Mouse (Mus musculus): ENCODE measurements around the gene Ndc80. TPM values are rescaled to one million over a fixed set of nuclear protein-coding genes. Genes with fewer than 3 reads are reported as not detected.

The Ndc80 gene
- polyA plus RNA-seq, 1 experiment from 2014 or later = 42.9 TPM

DNA sequence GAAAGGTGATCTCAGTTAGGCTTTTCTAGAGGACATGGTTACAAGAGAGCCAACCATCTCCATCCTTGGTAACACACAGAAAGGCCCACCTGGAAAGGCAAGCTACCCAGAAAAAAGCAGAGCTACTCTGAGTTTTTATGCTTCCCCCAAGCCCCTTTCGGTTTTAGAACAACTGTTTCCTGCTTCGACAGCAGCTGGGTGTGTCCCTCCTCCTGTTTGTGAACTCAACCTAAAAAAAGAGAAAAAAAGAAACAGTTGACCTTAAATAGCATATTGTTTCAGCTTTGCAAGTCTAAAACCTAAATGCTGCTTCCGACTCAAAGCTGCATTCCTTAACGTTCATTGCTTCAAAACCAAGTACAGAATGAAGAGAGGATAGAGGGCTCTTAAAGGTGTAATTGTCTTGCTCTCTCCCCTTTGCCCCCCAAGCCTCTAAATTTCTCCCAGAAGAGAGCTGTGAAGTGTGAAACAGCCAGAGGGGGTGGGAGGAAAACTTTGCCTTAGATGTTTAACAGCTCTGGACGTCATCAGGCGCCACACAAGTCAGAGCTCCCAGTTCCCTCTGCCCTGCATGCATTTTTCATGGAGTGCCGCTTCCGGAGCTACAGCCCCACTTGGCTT lies 40.3 kb downstream of the Ndc80 start:
- Histone ChIP-seq H3K4me1 (ENCODE audit: control insufficient read depth, insufficient read depth, low read length) (peaks cover 8% of the 10 kb centered on the region; the same call in 1 of the 2 replicates), H3K9ac (replicated peaks; ENCODE audit: low read depth, low read length) (no peak overlapping the region), H3K4me3 (ENCODE audit: low read depth, low read length) (no peak overlapping the region), H3K36me3 (ENCODE audit: control insufficient read depth, insufficient read depth, low read length) (no peaks in the 10 kb centered on the region), H3K27ac (ENCODE audit: low read length) (peak overlapping the region; percentile 39; the same call in 1 of the 2 replicates), H3K4me2 (replicated peaks; ENCODE audit: low read depth, low read length) (peak overlapping the region; percentile 22; the same call in 1 of the 2 replicates), H3K27me3 (ENCODE audit: control insufficient read depth, insufficient read depth, low read length) (no peaks in the 10 kb centered on the region), H3K9me3 (ENCODE audit: control insufficient read depth, low read depth, low read length) (no peaks in the 10 kb centered on the region)
- no peak for ATAC-seq (ENCODE audit: insufficient number of reproducible peaks, insufficient read depth, low FRiP score, low read depth)
- WGBS = 31% methylated on average over 8 of the region's 8 CpGs

DNA sequence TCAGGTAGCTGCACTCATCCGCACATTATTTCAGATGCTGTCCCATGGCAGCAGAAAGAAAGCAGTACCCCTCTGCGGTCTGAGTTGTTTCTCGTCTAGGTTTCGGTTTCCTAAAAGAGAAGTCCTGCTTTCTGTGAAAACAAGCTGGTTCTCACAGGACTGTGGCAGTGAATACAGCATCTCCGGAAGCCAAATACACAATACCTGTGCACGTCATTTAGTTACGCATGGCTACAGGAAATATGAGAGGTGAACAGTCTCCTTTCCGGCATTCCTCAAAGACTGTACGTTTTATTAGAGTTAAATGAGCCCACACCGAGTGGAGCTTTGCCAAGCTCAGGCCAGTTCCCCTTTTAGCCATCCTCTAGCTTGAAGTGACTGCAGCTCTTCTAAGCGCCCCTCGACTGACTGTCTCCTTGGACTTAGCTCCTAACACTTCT lies 40.8 kb downstream of the Ndc80 start:
- peaks cover 8% of the 10 kb centered on the region; the same call in 1 of the 2 replicates for H3K4me1 ChIP-seq (ENCODE audit: control insufficient read depth, insufficient read depth, low read length)
- H3K27ac ChIP-seq (ENCODE audit: low read length) = peak overlapping the region; percentile 39; the same call in 1 of the 2 replicates
- H3K36me3 ChIP-seq (ENCODE audit: control insufficient read depth, insufficient read depth, low read length) = no peaks in the 10 kb centered on the region
- H3K4me3 ChIP-seq (ENCODE audit: low read depth, low read length) = no peak overlapping the region
- ATAC-seq (ENCODE audit: insufficient number of reproducible peaks, insufficient read depth, low FRiP score, low read depth) = no peak
- H3K9ac ChIP-seq (replicated peaks; ENCODE audit: low read depth, low read length) = no peak overlapping the region
- H3K4me2 ChIP-seq (replicated peaks; ENCODE audit: low read depth, low read length) = no peak overlapping the region
- no peaks in the 10 kb centered on the region for H3K9me3 ChIP-seq (ENCODE audit: control insufficient read depth, low read depth, low read length)
- WGBS = 57% methylated on average over 12 of the region's 12 CpGs
- H3K27me3 ChIP-seq (ENCODE audit: control insufficient read depth, insufficient read depth, low read length) = no peaks in the 10 kb centered on the region

DNA sequence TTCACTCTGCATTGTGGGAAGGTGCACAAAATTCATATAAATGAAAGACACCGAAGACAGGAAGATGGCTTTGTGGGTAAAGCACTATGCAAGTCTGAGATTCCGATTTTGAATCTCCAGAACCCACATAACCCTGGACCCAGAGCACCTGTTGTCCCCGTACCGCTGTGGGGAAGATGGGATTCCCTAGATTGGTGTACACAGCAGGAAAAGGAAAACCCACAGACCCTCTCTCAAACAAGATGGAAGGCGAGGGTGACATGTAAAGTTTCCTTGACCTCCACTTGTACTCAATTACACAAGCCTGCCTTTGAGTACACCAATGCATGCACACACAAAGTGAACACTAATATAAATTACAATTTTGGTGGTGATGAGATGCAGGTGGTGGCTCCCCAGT lies 41.9 kb downstream of the Ndc80 start:
- no peak overlapping the region for H3K4me2 ChIP-seq (replicated peaks; ENCODE audit: low read depth, low read length)
- H3K4me3 ChIP-seq (ENCODE audit: low read depth, low read length) = no peak overlapping the region
- H3K9me3 ChIP-seq (ENCODE audit: control insufficient read depth, low read depth, low read length) = no peaks in the 10 kb centered on the region
- no peaks in the 10 kb centered on the region for H3K27me3 ChIP-seq (ENCODE audit: control insufficient read depth, insufficient read depth, low read length)
- H3K9ac ChIP-seq (replicated peaks; ENCODE audit: low read depth, low read length) = no peak overlapping the region
- H3K36me3 ChIP-seq (ENCODE audit: control insufficient read depth, insufficient read depth, low read length) = no peaks in the 10 kb centered on the region
- no peak for ATAC-seq (ENCODE audit: insufficient number of reproducible peaks, insufficient read depth, low FRiP score, low read depth)
- peaks cover 8% of the 10 kb centered on the region; the same call in 1 of the 2 replicates for H3K4me1 ChIP-seq (ENCODE audit: control insufficient read depth, insufficient read depth, low read length)
- 93% methylated on average over 5 of the region's 5 CpGs for WGBS
- no peak overlapping the region for H3K27ac ChIP-seq (ENCODE audit: low read length)

DNA sequence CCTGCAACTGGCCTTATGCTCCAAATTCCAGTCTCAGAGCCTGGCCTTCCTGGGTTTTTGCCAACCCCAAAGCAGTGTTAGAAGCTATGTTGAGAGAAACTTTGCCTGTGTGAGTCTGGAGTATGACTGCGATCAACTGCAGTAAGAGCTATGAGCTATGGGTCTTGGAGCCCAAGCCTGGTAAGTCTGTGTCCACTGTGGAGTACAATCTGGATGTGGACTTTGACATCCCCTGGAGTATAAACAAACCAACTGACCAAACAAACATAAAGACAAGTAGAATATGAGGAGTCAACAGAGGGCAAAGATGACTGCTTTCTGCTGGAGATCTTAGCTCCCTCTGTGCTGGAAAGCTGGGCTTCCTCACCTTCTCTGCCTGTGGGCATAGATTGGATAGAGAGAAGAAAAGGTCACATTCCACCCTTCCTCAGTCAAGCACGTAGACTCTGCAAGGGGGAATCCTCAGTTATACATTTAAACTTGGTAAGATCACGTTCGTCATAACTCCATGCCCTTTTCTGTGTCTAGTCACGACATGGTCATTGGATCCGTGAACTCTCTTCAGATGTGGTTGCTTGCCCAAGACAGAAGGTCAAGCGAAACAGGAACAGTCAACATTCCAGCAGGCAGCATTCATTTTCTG lies 43.1 kb downstream of the Ndc80 start:
- WGBS = 86% methylated on average over 7 of the region's 7 CpGs
- ATAC-seq (ENCODE audit: insufficient number of reproducible peaks, insufficient read depth, low FRiP score, low read depth) = no peak
- Histone ChIP-seq H3K27ac (ENCODE audit: low read length) (no peak overlapping the region), H3K4me2 (replicated peaks; ENCODE audit: low read depth, low read length) (no peak overlapping the region), H3K4me3 (ENCODE audit: low read depth, low read length) (no peak overlapping the region), H3K36me3 (ENCODE audit: control insufficient read depth, insufficient read depth, low read length) (no peaks in the 10 kb centered on the region), H3K27me3 (ENCODE audit: control insufficient read depth, insufficient read depth, low read length) (no peaks in the 10 kb centered on the region), H3K4me1 (ENCODE audit: control insufficient read depth, insufficient read depth, low read length) (peaks cover 8% of the 10 kb centered on the region; the same call in 1 of the 2 replicates), H3K9ac (replicated peaks; ENCODE audit: low read depth, low read length) (no peak overlapping the region), H3K9me3 (ENCODE audit: control insufficient read depth, low read depth, low read length) (no peaks in the 10 kb centered on the region)

DNA sequence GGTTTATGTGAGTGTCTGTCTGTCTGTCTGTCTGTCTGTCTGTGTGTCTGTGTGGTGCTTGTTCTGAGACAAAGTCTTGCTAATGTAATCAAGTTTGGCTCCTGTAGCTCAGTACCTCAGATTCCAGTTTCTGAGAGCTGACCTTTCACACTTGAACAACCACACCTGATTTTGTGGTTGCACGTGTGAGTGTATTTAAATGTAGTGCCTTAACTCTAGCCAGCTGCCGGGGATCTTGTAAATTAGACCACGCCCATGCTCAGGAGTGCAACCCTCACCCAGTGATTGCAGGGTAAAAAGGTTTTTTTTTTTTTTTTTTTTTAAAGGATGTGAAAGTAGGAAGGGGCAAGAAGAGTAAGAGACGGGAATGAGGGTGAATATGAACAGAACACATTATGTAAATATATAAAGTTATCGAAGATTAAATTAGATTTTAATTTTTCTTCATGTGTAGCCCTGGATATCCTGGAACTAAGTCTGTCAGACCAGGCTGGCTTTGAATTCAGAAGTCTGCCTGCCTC lies 47.2 kb downstream of the Ndc80 start:
- ATAC-seq (ENCODE audit: insufficient number of reproducible peaks, insufficient read depth, low FRiP score, low read depth) = no peak
- Histone ChIP-seq H3K9me3 (ENCODE audit: control insufficient read depth, low read depth, low read length) (no peaks in the 10 kb centered on the region), H3K27ac (ENCODE audit: low read length) (no peak overlapping the region), H3K36me3 (ENCODE audit: control insufficient read depth, insufficient read depth, low read length) (no peaks in the 10 kb centered on the region), H3K4me2 (replicated peaks; ENCODE audit: low read depth, low read length) (no peak overlapping the region), H3K27me3 (ENCODE audit: control insufficient read depth, insufficient read depth, low read length) (no peaks in the 10 kb centered on the region), H3K4me1 (ENCODE audit: control insufficient read depth, insufficient read depth, low read length) (peaks cover 3% of the 10 kb centered on the region; the same call in 1 of the 2 replicates), H3K9ac (replicated peaks; ENCODE audit: low read depth, low read length) (no peak overlapping the region), H3K4me3 (ENCODE audit: low read depth, low read length) (no peak overlapping the region)
- WGBS = 52% methylated on average over 5 of the region's 5 CpGs

DNA sequence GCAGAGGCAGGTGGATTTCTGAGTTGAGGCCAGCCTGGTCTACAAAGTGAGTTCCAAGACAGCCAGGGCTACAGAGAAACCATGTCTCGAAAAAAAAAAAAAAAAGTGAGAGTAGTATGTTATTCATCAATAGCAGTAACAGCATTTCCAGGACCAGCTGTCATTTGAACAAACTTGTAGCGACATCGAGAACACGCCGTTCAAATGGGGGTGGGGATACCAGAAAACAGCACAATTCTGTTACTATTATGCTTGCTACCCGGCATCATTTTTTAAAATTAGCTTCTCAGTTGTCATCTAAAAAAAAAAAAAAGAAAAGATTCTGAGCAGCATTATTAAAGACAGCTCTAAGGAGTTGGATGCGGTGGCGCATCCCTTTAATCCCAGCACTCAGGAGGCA lies 49.2 kb downstream of the Ndc80 start:
- Histone ChIP-seq H3K27me3 (ENCODE audit: control insufficient read depth, insufficient read depth, low read length) (no peaks in the 10 kb centered on the region), H3K9ac (replicated peaks; ENCODE audit: low read depth, low read length) (no peak overlapping the region), H3K36me3 (ENCODE audit: control insufficient read depth, insufficient read depth, low read length) (no peaks in the 10 kb centered on the region), H3K9me3 (ENCODE audit: control insufficient read depth, low read depth, low read length) (no peaks in the 10 kb centered on the region), H3K4me2 (replicated peaks; ENCODE audit: low read depth, low read length) (no peak overlapping the region), H3K4me3 (ENCODE audit: low read depth, low read length) (no peak overlapping the region), H3K4me1 (ENCODE audit: control insufficient read depth, insufficient read depth, low read length) (peaks cover 9% of the 10 kb centered on the region), H3K27ac (ENCODE audit: low read length) (no peak overlapping the region)
- no peak for ATAC-seq (ENCODE audit: insufficient number of reproducible peaks, insufficient read depth, low FRiP score, low read depth)
- WGBS = 95% methylated on average over 8 of the region's 8 CpGs

DNA sequence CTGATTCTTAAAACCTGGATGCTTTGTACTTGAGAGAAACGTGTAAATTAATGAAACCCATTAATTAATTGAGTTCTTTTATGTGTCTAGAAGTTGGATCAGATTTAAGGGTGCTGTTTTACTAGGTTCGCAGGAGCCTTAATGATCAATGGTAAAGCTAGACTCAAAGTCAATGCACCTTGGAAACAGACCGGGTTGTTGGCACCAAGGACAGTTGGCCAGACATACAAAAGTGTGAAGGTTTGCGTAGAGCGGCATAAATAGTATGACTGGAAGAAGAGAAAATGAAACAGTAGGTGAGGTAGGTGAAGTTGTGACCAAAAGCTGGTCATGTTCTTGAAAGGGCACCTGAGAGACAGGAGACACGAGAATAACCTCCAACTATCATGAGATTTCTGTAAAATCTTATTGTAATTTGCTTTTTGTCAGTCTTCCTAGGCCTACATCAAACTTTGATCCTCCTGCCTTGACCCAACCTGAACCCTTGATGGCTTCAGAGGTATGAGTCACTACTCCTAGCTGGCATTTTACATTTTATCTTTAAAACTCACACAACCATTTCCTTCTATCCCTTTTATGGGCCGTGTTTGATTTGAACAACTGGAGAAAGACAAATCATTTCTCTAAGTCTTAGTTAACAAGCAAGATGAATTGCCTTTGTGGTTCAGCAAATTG lies 50.2 kb downstream of the Ndc80 start:
- Histone ChIP-seq H3K27me3 (ENCODE audit: control insufficient read depth, insufficient read depth, low read length) (no peaks in the 10 kb centered on the region), H3K9ac (replicated peaks; ENCODE audit: low read depth, low read length) (no peak overlapping the region), H3K4me3 (ENCODE audit: low read depth, low read length) (peak overlapping the region; percentile 92; the same call in 1 of the 2 replicates), H3K4me1 (ENCODE audit: control insufficient read depth, insufficient read depth, low read length) (peaks cover 13% of the 10 kb centered on the region), H3K27ac (ENCODE audit: low read length) (no peak overlapping the region; the same call in 1 of the 2 replicates), H3K4me2 (replicated peaks; ENCODE audit: low read depth, low read length) (peak overlapping the region; percentile 64), H3K36me3 (ENCODE audit: control insufficient read depth, insufficient read depth, low read length) (no peaks in the 10 kb centered on the region), H3K9me3 (ENCODE audit: control insufficient read depth, low read depth, low read length) (no peaks in the 10 kb centered on the region)
- ATAC-seq (ENCODE audit: insufficient number of reproducible peaks, insufficient read depth, low FRiP score, low read depth) = no peak
- 65% methylated on average over 7 of the region's 7 CpGs for WGBS

DNA sequence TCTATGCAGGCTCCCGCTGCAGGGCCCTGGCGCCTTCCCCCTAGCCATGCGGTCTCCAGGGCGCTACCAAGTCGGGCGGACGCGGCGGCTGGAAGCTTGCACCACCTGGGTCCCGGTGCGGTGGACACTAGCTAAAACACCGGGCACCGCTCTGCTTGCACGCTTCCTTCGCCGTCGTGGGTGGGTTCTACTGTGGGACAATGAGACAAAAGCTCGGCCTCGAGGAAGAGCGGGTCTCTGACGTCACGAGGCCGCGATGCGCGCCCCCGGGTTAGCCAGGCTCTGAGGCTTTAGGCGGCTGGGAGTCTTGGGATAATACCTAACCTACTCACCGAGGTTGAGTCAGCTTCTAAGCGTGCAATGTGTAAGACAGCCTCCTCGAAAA lies 51.0 kb downstream of the Ndc80 start:
- Histone ChIP-seq H3K27ac (ENCODE audit: low read length) (peak overlapping the region; percentile 99), H3K4me3 (ENCODE audit: low read depth, low read length) (peak overlapping the region; percentile 92), H3K9me3 (ENCODE audit: control insufficient read depth, low read depth, low read length) (no peaks in the 10 kb centered on the region), H3K9ac (replicated peaks; ENCODE audit: low read depth, low read length) (peak overlapping the region; percentile 90), H3K36me3 (ENCODE audit: control insufficient read depth, insufficient read depth, low read length) (no peaks in the 10 kb centered on the region), H3K27me3 (ENCODE audit: control insufficient read depth, insufficient read depth, low read length) (no peaks in the 10 kb centered on the region), H3K4me2 (replicated peaks; ENCODE audit: low read depth, low read length) (peak overlapping the region; percentile 64), H3K4me1 (ENCODE audit: control insufficient read depth, insufficient read depth, low read length) (peaks cover 13% of the 10 kb centered on the region)
- WGBS = under 1% methylated on average over 31 of the region's 31 CpGs
- ATAC-seq (ENCODE audit: insufficient number of reproducible peaks, insufficient read depth, low FRiP score, low read depth) = peak; percentile 76
